Mouse (Mus musculus): ENCODE results near the gene Dsel. TPM values are rescaled to one million over a fixed set of nuclear protein-coding genes. Genes with fewer than 3 reads are reported as not detected.
A peak's percentile ranks its signal among the peaks of the same experiment; 100 is the strongest.

Gene Dsel
- polyA plus RNA-seq (2015; fragmentation: Nextera tagmentation; extraction: Ambion mirVana) = 20.5 and 20.6 TPM in 2 replicates

- Histone ChIP-seq H3K9me3 (no peaks in the 10 kb centered on the region), H3K9ac (peak within 1 kb of the TSS; percentile 93), H3K36me3 (peaks cover 11% of the 10 kb centered on the region), H3K4me2 (replicated peaks) (peak within 1 kb of the TSS; percentile 67), H3K4me1 (peaks cover 25% of the 10 kb centered on the region), H3K27me3 (no peaks in the 10 kb centered on the region), H3K4me3 (peak within 1 kb of the TSS; percentile 72), H3K27ac (peak within 1 kb of the TSS; percentile 97)
- peak; percentile 98 for ATAC-seq (ENCODE audit: low FRiP score, low read depth)
- under 1% methylated on average over 33 of the region's 33 CpGs for WGBS
Observed at GRCm38 (mm10) chr1:111864779-111865165, at the start of gene Dsel. TSS of gene Dsel (minus strand) at chr1:111864918.

- WGBS = 66% methylated on average over 1 of the region's 1 CpGs
- Histone ChIP-seq H3K9me3 (no peaks in the 10 kb centered on the region), H3K4me1 (no peaks in the 10 kb centered on the region), H3K4me3 (no peak overlapping the region), H3K9ac (no peak overlapping the region), H3K4me2 (replicated peaks) (no peak overlapping the region), H3K36me3 (no peaks in the 10 kb centered on the region), H3K27ac (no peak overlapping the region), H3K27me3 (no peaks in the 10 kb centered on the region)
- no peak for ATAC-seq (ENCODE audit: low FRiP score, low read depth)
Observed at GRCm38 (mm10) chr1:111911424-111911823, 46.7 kb upstream of the Dsel start.

- Histone ChIP-seq H3K9me3 (no peaks in the 10 kb centered on the region), H3K36me3 (no peaks in the 10 kb centered on the region), H3K4me2 (replicated peaks) (no peak overlapping the region), H3K27ac (no peak overlapping the region), H3K9ac (no peak overlapping the region), H3K4me1 (no peaks in the 10 kb centered on the region), H3K27me3 (no peaks in the 10 kb centered on the region), H3K4me3 (no peak overlapping the region)
- WGBS = 77% methylated on average over 3 of the region's 3 CpGs
- ATAC-seq (ENCODE audit: low FRiP score, low read depth) = no peak
Observed at GRCm38 (mm10) chr1:111883336-111883735, 18.6 kb upstream of the Dsel start.

- ATAC-seq (ENCODE audit: low FRiP score, low read depth) = no peak
Observed at GRCm38 (mm10) chr1:111875784-111876183, 11.1 kb upstream of the Dsel start.

GRCm38 (mm10) chr1:111873196-111873595, 8.5 kb upstream of the Dsel start:
- Histone ChIP-seq H3K4me1 (no peaks in the 10 kb centered on the region), H3K9ac (no peak overlapping the region), H3K4me3 (no peak overlapping the region), H3K27ac (no peak overlapping the region), H3K4me2 (replicated peaks) (no peak overlapping the region), H3K9me3 (no peaks in the 10 kb centered on the region), H3K27me3 (no peaks in the 10 kb centered on the region), H3K36me3 (no peaks in the 10 kb centered on the region)
- ATAC-seq (ENCODE audit: low FRiP score, low read depth) = no peak

More at GRCm38 (mm10) chr1:111875784-111876183, 11.1 kb upstream of the Dsel start:
- Histone ChIP-seq H3K4me3 (no peak overlapping the region), H3K9ac (no peak overlapping the region), H3K36me3 (no peaks in the 10 kb centered on the region), H3K27ac (no peak overlapping the region), H3K4me1 (no peaks in the 10 kb centered on the region), H3K9me3 (no peaks in the 10 kb centered on the region), H3K27me3 (no peaks in the 10 kb centered on the region), H3K4me2 (replicated peaks) (no peak overlapping the region)

GRCm38 (mm10) chr1:111865467-111865866, 749 bp upstream of the Dsel start:
- peak overlapping the region; percentile 72; the same call in 1 of the 2 replicates for H3K4me3 ChIP-seq
- no peak for ATAC-seq (ENCODE audit: low FRiP score, low read depth)
- no peaks in the 10 kb centered on the region for H3K27me3 ChIP-seq
- H3K27ac ChIP-seq = peak overlapping the region; percentile 33; the same call in 1 of the 2 replicates
- peaks cover 7% of the 10 kb centered on the region; the same call in 1 of the 2 replicates for H3K36me3 ChIP-seq
- no peaks in the 10 kb centered on the region for H3K9me3 ChIP-seq
- WGBS = 53% methylated on average over 2 of the region's 2 CpGs
- H3K4me2 ChIP-seq (replicated peaks) = peak overlapping the region; percentile 67
- 0 out of 2 replicates have a peak overlapping the region, but pooled peaks have one; percentile 3 for H3K9ac ChIP-seq
- peaks cover 25% of the 10 kb centered on the region for H3K4me1 ChIP-seq

GRCm38 (mm10) chr1:111864063-111864778, 497 bp downstream of the Dsel start:
- under 1% methylated on average over 41 of the region's 41 CpGs for WGBS
- ATAC-seq (ENCODE audit: low FRiP score, low read depth) = peak; percentile 83
- Histone ChIP-seq H3K9me3 (no peaks in the 10 kb centered on the region), H3K4me1 (peaks cover 25% of the 10 kb centered on the region), H3K4me3 (peak overlapping the region; percentile 72), H3K9ac (peak overlapping the region; percentile 93), H3K36me3 (peaks cover 14% of the 10 kb centered on the region), H3K27me3 (no peaks in the 10 kb centered on the region), H3K4me2 (replicated peaks) (peak overlapping the region; percentile 67), H3K27ac (peak overlapping the region; percentile 97)

GRCm38 (mm10) chr1:111857852-111858251, 6.9 kb downstream of the Dsel start:
- ATAC-seq (ENCODE audit: low FRiP score, low read depth) = no peak
- Histone ChIP-seq H3K4me3 (no peak overlapping the region), H3K27me3 (no peaks in the 10 kb centered on the region), H3K9me3 (no peaks in the 10 kb centered on the region), H3K36me3 (peaks cover 14% of the 10 kb centered on the region), H3K4me2 (replicated peaks) (no peak overlapping the region), H3K27ac (no peak overlapping the region), H3K4me1 (peaks cover 16% of the 10 kb centered on the region; the same call in 1 of the 2 replicates), H3K9ac (no peak overlapping the region)
- WGBS = 80% methylated on average over 1 of the region's 1 CpGs

- no peaks in the 10 kb centered on the region for H3K27me3 ChIP-seq
- no peaks in the 10 kb centered on the region for H3K4me1 ChIP-seq
- no peak overlapping the region for H3K4me2 ChIP-seq (replicated peaks)
- H3K36me3 ChIP-seq = no peaks in the 10 kb centered on the region
- WGBS = 90% methylated on average over 8 of the region's 8 CpGs
- no peak overlapping the region for H3K9ac ChIP-seq
- ATAC-seq (ENCODE audit: low FRiP score, low read depth) = no peak
- no peak overlapping the region for H3K27ac ChIP-seq
- no peaks in the 10 kb centered on the region for H3K9me3 ChIP-seq
- no peak overlapping the region for H3K4me3 ChIP-seq
Observed at GRCm38 (mm10) chr1:111852439-111852838, 12.3 kb downstream of the Dsel start.

GRCm38 (mm10) chr1:111833583-111834225, 31.0 kb downstream of the Dsel start:
- H3K9ac ChIP-seq = no peak overlapping the region
- 62% methylated on average over 2 of the region's 2 CpGs for WGBS
- no peak overlapping the region for H3K4me3 ChIP-seq
- H3K9me3 ChIP-seq = no peaks in the 10 kb centered on the region
- H3K4me2 ChIP-seq (replicated peaks) = no peak overlapping the region
- no peaks in the 10 kb centered on the region for H3K36me3 ChIP-seq
- no peak overlapping the region for H3K27ac ChIP-seq
- ATAC-seq (ENCODE audit: low FRiP score, low read depth) = no peak
- no peaks in the 10 kb centered on the region for H3K27me3 ChIP-seq
- no peaks in the 10 kb centered on the region for H3K4me1 ChIP-seq

All from limb, embryonic 13.5 days (tissue).